Mouse (Mus musculus): ENCODE results near the gene Tcf12. TPM values are rescaled to one million over a fixed set of nuclear protein-coding genes. Genes with fewer than 3 reads are reported as not detected.

Tcf12 gene
- total RNA-seq (2014; fragmentation: Nextera tagmentation) (329 and 366 TPM in 2 replicates), total RNA-seq (2017) (76.1 and 80.7 TPM in 2 replicates), polyA plus RNA-seq (2012) (34.7 and 49.3 TPM in 2 replicates)

- Histone ChIP-seq H3K4me3 (ENCODE audit: low read depth, low read length) (peak within 1 kb of the TSS; percentile 92), H3K9me3 (replicated peaks) (no peaks in the 10 kb centered on the region), H3K4me1 (ENCODE audit: insufficient read depth, low read depth, low read length) (peaks cover 19% of the 10 kb centered on the region), H3K27me3 (ENCODE audit: insufficient read depth, low read length) (no peaks in the 10 kb centered on the region), H3K36me3 (replicated peaks) (peaks cover 11% of the 10 kb centered on the region)
- no peak for ATAC-seq (ENCODE audit: extremely low read depth, insufficient number of reproducible peaks, low FRiP score, poor library complexity, severe bottlenecking)
- DNase-seq (ENCODE audit: low spot score), result peak; percentile 76
- TF ChIP-seq CTCF (IDR thresholded peaks at IDR 0.05; ENCODE audit: low read depth, low read length), result no peak
- no peak for TF ChIP-seq GATA2 (IDR thresholded peaks at IDR 0.05; ENCODE audit: borderline replicate concordance, low read depth, low read length)
- TF ChIP-seq TAL1 (conservative IDR thresholded peaks at IDR 0.05; ENCODE audit: low read depth, low read length), result no peak
- TF ChIP-seq POLR2AphosphoS5 (IDR thresholded peaks at IDR 0.05; ENCODE audit: insufficient replicate concordance, low read depth, low read length), result no peak
- TF ChIP-seq GATA1 (IDR thresholded peaks at IDR 0.05; ENCODE audit: borderline replicate concordance, low read length), result no peak
Measured at GRCm38 (mm10) chr9:72111622-72112550, at the start of gene Tcf12. Tcf12 (minus strand) TSS chr9:72111871.

- Histone ChIP-seq H3K4me3 (ENCODE audit: low read depth, low read length) (no peak overlapping the region), H3K27me3 (ENCODE audit: insufficient read depth, low read length) (peaks cover 17% of the 10 kb centered on the region), H3K36me3 (replicated peaks) (no peaks in the 10 kb centered on the region), H3K9me3 (replicated peaks) (no peaks in the 10 kb centered on the region), H3K4me1 (ENCODE audit: insufficient read depth, low read depth, low read length) (peaks cover under 1% of the 10 kb centered on the region; the same call in 1 of the 2 replicates)
- DNase-seq (ENCODE audit: low spot score) (no peak), ATAC-seq (ENCODE audit: extremely low read depth, insufficient number of reproducible peaks, low FRiP score, poor library complexity, severe bottlenecking) (no peak)
- TF ChIP-seq TAL1 (conservative IDR thresholded peaks at IDR 0.05; ENCODE audit: low read depth, low read length), result no peak
- no peak for TF ChIP-seq GATA1 (IDR thresholded peaks at IDR 0.05; ENCODE audit: borderline replicate concordance, low read length)
- no peak for TF ChIP-seq GATA2 (IDR thresholded peaks at IDR 0.05; ENCODE audit: borderline replicate concordance, low read depth, low read length)
- TF ChIP-seq CTCF (IDR thresholded peaks at IDR 0.05; ENCODE audit: low read depth, low read length), result no peak
- TF ChIP-seq POLR2AphosphoS5 (IDR thresholded peaks at IDR 0.05; ENCODE audit: insufficient replicate concordance, low read depth, low read length), result no peak
Measured at GRCm38 (mm10) chr9:72158392-72158791, 46.7 kb upstream of the Tcf12 start.

GRCm38 (mm10) chr9:72157091-72157490 is 45.4 kb upstream of the Tcf12 start:
- no peak overlapping the region for H3K4me3 ChIP-seq (ENCODE audit: low read depth, low read length)
- no peaks in the 10 kb centered on the region for H3K36me3 ChIP-seq (replicated peaks)
- TF ChIP-seq CTCF (IDR thresholded peaks at IDR 0.05; ENCODE audit: low read depth, low read length), result no peak
- TF ChIP-seq TAL1 (conservative IDR thresholded peaks at IDR 0.05; ENCODE audit: low read depth, low read length), result no peak
- no peak for TF ChIP-seq GATA1 (IDR thresholded peaks at IDR 0.05; ENCODE audit: borderline replicate concordance, low read length)
- TF ChIP-seq POLR2AphosphoS5 (IDR thresholded peaks at IDR 0.05; ENCODE audit: insufficient replicate concordance, low read depth, low read length), result no peak
- no peak for TF ChIP-seq GATA2 (IDR thresholded peaks at IDR 0.05; ENCODE audit: borderline replicate concordance, low read depth, low read length)
- no peaks in the 10 kb centered on the region for H3K4me1 ChIP-seq (ENCODE audit: insufficient read depth, low read depth, low read length)
- DNase-seq (ENCODE audit: low spot score), result no peak
- no peaks in the 10 kb centered on the region for H3K9me3 ChIP-seq (replicated peaks)
- ATAC-seq (ENCODE audit: extremely low read depth, insufficient number of reproducible peaks, low FRiP score, poor library complexity, severe bottlenecking), result no peak
- peaks cover 17% of the 10 kb centered on the region for H3K27me3 ChIP-seq (ENCODE audit: insufficient read depth, low read length)

GRCm38 (mm10) chr9:72155250-72156138 is 43.8 kb upstream of the Tcf12 start:
- no peak for TF ChIP-seq TAL1 (conservative IDR thresholded peaks at IDR 0.05; ENCODE audit: low read depth, low read length)
- TF ChIP-seq GATA2 (IDR thresholded peaks at IDR 0.05; ENCODE audit: borderline replicate concordance, low read depth, low read length), result no peak
- no peak for TF ChIP-seq GATA1 (IDR thresholded peaks at IDR 0.05; ENCODE audit: borderline replicate concordance, low read length)
- no peak for TF ChIP-seq CTCF (IDR thresholded peaks at IDR 0.05; ENCODE audit: low read depth, low read length)
- TF ChIP-seq POLR2AphosphoS5 (IDR thresholded peaks at IDR 0.05; ENCODE audit: insufficient replicate concordance, low read depth, low read length), result no peak
- Histone ChIP-seq H3K4me3 (ENCODE audit: low read depth, low read length) (no peak overlapping the region), H3K27me3 (ENCODE audit: insufficient read depth, low read length) (peaks cover 17% of the 10 kb centered on the region), H3K4me1 (ENCODE audit: insufficient read depth, low read depth, low read length) (no peaks in the 10 kb centered on the region), H3K36me3 (replicated peaks) (no peaks in the 10 kb centered on the region), H3K9me3 (replicated peaks) (no peaks in the 10 kb centered on the region)
- no peak for DNase-seq (ENCODE audit: low spot score)
- no peak for ATAC-seq (ENCODE audit: extremely low read depth, insufficient number of reproducible peaks, low FRiP score, poor library complexity, severe bottlenecking)

- peaks cover 13% of the 10 kb centered on the region; the same call in 1 of the 2 replicates for H3K27me3 ChIP-seq (ENCODE audit: insufficient read depth, low read length)
- TF ChIP-seq CTCF (IDR thresholded peaks at IDR 0.05; ENCODE audit: low read depth, low read length) (no peak), TAL1 (conservative IDR thresholded peaks at IDR 0.05; ENCODE audit: low read depth, low read length) (no peak), GATA2 (IDR thresholded peaks at IDR 0.05; ENCODE audit: borderline replicate concordance, low read depth, low read length) (no peak), POLR2AphosphoS5 (IDR thresholded peaks at IDR 0.05; ENCODE audit: insufficient replicate concordance, low read depth, low read length) (no peak), GATA1 (IDR thresholded peaks at IDR 0.05; ENCODE audit: borderline replicate concordance, low read length) (no peak)
- no peak for DNase-seq (ENCODE audit: low spot score)
- H3K4me1 ChIP-seq (ENCODE audit: insufficient read depth, low read depth, low read length), result peaks cover 9% of the 10 kb centered on the region
- no peaks in the 10 kb centered on the region for H3K36me3 ChIP-seq (replicated peaks)
- no peak overlapping the region for H3K4me3 ChIP-seq (ENCODE audit: low read depth, low read length)
- H3K9me3 ChIP-seq (replicated peaks), result no peaks in the 10 kb centered on the region
- ATAC-seq (ENCODE audit: extremely low read depth, insufficient number of reproducible peaks, low FRiP score, poor library complexity, severe bottlenecking), result no peak
Measured at GRCm38 (mm10) chr9:72144148-72144547, 32.5 kb upstream of the Tcf12 start.
